Mouse (Mus musculus) right cerebral cortex, postnatal 4 days (tissue): Measurements from ENCODE around the gene Cmah.

Experiments
- DNase-seq: peaks from one replicate; pipeline ENCODE4 v3.0.0-alpha.2; 2022

Gene Cmah

DNA sequence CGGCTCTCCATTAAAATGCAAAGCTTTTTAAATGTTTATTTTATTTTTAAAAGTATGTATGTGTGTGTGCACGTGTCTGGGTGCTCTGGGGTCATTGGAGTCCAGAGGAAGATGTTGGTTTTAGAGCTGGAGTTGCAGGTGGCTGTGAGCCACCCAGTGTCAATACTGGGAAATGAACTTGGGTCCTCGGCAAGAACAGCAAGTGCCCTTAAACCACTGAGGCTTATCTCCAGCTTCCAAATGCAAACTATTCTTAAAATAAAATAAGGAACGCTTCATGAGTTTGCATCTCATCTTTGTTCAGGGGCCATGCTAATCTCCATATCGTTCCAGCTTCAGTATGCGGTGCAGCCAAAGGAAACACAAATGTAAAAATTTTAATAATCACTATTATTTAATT is 159.2 kb downstream of the Cmah start:
- DNase-seq, result no peak

DNA sequence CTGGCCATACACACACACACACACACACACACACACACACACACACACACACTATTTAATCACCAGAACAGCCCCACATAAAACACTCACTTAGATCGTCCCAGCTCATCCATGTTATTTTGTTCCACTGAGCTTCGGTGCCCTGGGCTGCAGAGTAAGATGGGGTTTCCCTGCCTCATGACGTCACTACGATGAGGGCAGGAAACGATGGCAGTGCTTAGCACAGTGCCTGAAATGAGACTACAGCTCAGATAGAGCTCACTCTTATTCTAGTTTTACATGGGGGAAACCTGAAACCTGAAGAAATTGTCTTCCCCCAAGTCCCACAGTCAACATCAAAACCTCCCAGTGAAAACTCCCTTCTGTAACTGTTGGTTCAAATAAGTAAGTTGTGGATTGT is 159.9 kb downstream of the Cmah start:
- no peak for DNase-seq

DNA sequence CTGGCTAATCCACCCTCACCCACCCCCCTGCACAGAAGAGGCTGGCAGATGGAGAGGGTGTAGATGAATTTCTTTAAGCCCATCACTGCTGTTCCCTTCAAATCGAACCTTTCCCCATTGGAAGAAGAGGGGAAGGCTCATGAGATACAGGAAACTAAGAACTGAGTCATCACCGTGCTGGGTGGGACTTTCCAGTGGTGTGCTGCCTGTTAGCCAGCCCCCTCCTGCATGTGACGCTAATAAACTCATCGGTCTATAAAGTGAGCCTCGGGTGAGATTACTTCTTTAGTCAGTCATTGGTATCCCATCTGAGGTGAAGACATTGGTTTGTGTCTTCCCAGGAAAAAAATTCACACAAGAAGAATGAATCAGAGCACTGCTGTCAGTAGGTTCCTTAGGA is 160.3 kb downstream of the Cmah start:
- DNase-seq, result no peak

DNA sequence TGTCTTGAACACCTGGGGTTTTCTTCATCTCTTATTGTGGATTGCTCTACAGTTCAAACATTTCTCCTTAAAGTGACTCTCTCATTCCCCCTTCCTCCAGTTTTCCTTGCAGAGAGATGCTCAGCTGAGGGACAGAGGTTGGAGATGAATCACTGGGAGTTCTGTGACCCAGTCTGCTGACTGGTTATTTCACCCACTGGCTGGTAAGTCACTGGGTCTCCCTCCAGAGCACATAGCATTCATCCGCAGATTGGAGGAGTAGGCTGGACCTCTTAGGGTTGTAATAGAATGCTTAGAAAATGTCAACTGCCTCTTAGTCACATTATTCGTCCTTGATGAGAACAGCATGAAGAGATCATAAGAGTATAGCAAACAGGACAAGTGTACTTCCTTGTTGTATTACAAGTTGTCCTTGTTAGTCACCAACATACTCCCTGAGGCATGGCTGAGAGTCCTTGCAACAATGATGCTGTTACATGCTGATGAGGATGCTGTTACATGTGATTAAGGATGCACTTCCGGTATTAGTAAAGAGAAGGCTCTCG is 161.4 kb downstream of the Cmah start:
- DNase-seq, result no peak

DNA sequence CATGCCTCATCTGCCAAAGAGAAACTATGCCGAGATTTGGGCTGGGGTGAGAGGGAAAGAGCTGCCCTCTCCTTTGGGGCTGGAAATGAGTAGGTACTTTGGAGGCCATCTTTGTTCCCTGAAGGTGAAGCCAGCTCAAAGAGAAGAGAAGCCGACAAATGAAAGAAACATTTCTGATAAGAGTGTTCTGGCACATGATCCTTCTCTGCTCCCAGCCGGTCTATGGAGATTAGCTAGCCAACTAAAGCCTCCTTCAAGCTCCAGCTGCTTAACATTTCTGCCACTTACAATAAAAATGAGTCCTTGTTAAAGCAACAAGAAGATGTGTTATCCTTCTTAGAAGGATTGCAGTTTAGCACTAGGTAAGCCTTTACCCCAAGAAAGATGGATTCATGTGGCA is 162.3 kb downstream of the Cmah start:
- DNase-seq, result no peak

DNA sequence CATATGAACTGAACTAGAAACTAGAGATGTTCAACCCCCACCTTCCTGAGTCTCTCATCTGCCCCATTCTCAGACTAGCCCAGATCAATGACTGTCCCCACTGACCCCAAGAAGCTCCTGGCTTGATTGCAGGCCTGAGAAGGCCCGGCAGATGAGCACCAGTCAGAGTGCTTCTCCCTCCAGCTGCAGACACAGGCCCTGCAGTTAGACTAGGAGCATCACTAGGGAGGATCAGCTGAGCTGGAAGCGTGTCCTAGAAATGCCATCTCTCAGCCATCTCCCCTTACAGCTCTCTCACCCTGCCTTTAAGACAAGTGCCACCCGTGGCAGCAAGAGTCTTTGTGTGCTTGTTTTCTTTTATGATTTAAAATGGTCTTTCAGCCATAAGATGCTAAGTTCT is 162.8 kb downstream of the Cmah start:
- no peak for DNase-seq

DNA sequence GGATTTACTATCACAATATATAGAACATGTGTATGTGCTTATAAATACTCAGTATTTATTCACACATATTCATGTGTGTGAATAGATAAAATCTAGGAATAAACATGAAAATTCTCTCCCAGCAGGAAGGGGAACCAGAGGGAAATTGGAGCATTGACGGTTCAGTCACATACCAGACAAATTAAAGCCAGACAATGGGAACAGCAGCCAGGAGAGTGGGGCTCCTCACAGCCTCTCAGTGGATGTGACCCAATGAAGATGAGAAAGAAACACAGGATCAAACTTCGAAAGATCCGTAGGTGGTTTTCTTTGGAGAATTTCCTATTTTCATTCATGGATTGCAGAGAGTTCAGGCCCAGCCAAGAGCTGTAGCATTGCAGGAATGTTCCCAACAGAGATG is 163.9 kb downstream of the Cmah start:
- DNase-seq, result no peak

DNA sequence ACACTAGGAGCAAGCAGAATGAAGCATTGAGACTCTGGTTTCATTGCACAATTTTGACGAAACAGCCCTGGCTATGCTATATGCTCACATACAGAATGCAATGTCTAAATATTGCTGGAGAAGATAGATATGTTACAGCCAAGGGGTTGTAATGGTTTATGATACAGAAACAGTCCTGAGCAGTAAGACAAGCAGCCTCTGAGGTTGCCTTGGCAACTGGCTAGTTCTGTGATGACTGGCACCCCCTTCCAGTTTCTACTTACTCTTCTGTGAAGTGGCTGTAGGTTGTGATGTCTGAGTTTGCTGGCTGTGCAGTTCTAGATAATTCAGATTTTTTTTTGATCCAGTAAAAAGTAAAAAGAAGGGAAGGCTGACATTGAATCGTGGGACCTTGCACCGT is 166.6 kb downstream of the Cmah start:
- no peak for DNase-seq

- no peak for DNase-seq
Observed at GRCm38 (mm10) chr13:24496353-24496752, 169.1 kb downstream of the Cmah start.

DNA sequence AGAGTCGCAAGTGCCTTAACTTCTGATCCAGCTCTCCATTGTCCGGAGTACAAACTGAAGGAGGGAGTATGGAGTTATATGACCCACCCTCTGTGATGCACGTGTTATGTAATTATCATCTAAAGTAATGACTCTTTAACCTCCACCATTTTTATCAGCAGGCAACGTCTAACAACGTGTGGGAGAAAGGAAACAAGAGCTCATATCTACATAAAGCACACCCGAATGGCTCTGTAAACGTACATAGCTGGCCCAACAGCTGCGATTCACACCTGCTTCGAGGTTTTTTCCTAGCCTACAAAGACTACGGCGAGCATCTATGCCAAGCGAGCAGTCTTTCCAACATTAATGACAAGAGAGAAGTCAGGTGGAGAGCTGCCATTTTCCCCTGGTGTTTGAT is 169.8 kb downstream of the Cmah start:
- DNase-seq, result no peak

- DNase-seq, result no peak
Observed at GRCm38 (mm10) chr13:24498342-24498741, 171.1 kb downstream of the Cmah start.

DNA sequence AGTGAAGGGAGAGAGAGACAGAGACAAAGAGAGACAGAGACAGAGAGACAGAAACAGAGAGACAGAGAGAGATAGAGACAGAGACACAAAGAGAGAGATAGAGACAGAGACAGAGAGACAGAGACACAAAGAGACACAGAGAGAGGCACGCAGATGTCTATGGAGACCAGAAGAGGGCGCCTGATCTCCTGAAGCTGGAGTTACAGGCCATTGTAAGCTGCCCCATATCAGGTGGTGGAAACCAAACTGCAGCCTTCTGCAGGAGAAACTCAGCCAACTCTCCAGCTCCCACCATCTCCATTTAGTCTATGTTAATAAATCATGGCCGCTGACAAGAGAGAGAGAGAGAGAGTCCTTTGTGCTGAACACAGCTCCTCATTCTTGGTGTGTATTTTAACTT is 172.3 kb downstream of the Cmah start:
- no peak for DNase-seq

- DNase-seq, result no peak
Observed at GRCm38 (mm10) chr13:24501179-24501905, 174.1 kb downstream of the Cmah start.

DNA sequence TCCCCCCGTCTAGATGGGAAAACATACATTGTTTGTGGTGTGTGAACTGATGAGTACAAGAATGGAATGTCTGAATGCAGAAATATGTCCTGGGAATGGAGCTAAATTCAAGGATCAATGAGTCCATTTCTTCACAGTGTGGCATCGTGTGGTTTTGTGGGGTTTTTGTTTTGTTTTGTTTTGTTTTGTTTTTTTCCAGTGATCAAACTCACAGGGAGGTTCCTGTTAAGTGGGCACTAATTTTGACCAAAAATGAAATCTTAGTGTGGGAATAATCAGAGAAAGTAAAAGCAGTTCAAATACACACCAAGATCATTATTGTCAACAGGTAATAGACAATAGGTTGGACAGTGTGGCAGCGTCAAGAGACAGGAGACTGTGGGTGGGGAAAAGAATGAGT is 174.7 kb downstream of the Cmah start:
- DNase-seq, result no peak

DNA sequence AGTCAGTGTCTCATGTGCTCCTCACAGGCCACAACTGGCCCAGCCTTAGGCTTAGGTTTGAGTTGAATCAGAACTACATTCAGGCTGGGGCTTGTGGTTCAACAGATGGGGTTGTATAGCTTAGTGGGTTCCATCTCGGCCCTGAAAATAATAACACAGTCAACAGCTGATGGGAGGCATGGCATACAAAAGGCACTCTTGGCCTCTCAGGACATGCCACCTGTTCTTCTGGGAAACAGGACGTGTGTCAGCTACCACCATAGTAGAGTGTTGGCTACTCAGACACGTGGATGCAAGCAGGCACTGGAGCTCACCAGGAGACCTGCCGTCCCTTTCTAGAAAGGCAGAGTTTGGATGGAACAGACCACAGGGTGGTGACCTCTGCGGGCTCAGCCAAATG is 178.6 kb downstream of the Cmah start:
- DNase-seq, result no peak

GRCm38 (mm10) chr13:24507156-24507555 is 180.0 kb downstream of the Cmah start:
- no peak for DNase-seq

DNA sequence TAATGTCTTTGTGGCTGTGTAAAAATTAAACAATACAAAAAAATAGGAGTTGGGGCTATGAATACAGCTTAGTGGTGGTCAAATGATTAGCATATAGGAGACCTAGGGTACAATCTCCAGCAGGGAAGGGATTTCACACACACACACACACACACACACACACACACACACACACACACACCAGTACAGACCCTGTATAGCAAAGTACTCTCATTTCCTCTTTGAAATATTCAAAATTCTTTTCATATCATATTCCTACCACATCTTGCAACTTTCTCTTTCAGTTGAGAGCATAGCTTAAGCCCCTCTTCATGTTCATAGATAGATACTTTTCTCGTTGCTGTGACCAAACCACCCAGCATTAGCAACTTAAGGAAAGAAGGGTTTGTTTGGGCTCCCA is 181.7 kb downstream of the Cmah start:
- DNase-seq, result no peak

GRCm38 (mm10) chr13:24511367-24511766 is 184.2 kb downstream of the Cmah start:
- DNase-seq, result no peak

DNA sequence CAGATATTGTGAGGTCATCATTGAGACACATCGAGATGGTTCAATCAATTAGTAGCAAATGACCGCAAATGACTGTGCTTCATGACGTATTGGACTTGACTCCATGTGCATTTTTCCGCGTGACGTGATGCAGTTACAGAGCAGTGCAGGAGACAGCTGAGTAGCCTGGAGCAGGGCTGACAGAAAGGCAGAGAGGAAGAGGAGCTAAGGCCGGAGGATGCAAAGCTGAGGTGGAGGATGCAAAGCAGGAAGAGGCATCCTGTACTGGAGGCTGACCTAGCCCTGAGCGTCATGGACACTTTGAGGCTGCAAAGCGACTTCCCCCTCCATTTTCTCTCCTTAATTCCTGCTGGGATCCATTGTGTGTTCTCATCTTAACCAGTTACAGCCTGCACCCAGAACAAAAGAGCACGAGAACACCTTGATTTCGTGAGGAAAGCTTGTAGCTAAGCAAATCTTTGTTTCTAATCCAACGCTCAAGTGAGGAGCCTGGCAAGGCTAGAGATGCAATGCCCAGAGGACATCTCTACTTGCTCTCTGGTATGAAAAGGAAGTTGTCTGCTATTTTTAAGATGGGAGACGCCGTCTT is 184.8 kb downstream of the Cmah start:
- no peak for DNase-seq

GRCm38 (mm10) chr13:24513717-24514116 is 186.5 kb downstream of the Cmah start:
- DNase-seq, result no peak

DNA sequence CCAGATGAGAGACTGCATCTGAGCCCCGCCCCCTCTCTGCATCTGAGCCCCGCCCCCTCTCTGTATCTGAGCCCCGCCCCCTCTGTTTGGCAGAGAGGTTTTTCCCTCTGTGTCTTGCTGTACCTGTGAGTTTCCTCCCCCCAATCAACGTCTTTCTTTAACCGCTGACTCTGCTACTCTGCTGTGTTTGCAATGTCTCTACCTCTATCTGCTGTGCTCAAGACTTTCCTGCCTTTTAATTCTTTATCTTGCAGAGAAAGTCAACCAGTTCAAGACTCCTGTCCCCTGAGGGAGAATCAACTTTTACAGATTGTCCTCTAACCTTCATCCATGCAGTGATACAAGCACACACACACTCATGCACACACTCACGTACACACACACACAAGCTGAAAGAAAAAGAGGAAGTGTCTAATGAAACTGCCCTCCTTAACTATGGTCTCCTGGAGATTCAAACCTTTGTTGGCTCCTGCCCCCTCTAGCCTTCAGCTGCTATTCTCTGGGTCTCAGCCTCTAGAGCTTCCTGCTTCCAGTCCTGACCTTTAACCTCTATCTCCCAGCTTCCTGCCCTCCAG is 188.0 kb downstream of the Cmah start:
- no peak for DNase-seq

GRCm38 (mm10) chr13:24517757-24518156 is 190.6 kb downstream of the Cmah start:
- DNase-seq, result no peak

DNA sequence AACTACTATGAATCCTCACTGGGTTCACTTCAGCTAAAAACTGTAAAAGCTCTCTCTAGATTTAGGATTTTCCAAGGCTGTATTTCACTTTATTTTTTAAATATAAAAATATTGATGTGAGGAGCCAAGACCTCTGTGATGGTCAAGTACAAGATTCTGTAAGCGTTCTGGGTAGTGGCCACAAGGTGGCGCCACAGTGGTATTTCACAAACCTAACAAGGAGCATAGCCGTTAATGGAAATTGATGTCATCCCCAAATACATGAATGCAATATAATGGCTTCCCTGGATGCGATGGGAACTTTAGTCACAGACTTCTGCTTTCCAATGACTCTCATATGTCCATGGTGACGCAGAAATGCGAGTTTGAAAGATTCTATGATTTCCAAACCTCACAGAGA is 191.7 kb downstream of the Cmah start:
- DNase-seq, result no peak

DNA sequence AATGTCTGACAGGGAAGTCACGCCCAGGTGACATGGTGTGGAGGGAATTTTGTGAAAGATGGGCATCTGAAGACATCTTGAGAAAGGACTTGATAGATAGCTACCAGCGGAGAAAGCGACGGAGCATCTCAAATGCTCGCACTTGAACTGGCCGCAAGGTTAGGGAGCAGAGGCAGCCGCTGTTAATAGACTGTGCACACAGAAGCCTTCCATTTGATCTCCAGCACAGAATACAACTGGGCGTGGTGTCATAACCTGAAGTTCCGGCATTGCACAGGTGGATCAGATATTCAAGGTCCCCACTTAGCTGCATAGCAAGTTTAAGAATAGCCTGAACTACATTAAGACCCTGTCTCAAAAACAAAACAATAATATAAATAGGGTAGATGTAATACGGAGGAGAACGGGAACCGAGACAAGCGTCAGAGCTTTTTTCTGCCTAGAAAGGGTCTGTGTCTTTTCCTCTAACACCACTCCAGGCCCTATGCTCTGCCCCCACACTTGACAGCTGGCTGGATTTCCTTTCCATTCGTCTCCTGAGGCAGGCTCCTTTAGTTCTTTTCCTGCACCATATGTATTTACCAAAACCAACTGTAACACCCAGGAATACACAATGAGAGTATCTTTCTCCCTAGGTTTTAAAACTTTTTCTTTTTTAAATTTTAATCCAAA is 192.9 kb downstream of the Cmah start:
- no peak for DNase-seq
